Mouse (Mus musculus) liver, postnatal 0 days (tissue): ENCODE results near the gene Mms19. TPM values are rescaled to one million over a fixed set of nuclear protein-coding genes. Genes with fewer than 3 reads are reported as not detected.
A peak's percentile ranks its signal among the peaks of the same experiment; 100 is the strongest.

Experiments
- ATAC-seq: fragments of 200-750 bp; cut with Nextera tagmentation; 2 replicates; pipeline ENCODE4 v1.8.0; 2017; ENCODE audit warnings: mild to moderate bottlenecking, moderate library complexity
- DNase-seq: peaks from one replicate; pipeline ENCODE4 v3.0.0-alpha.2; 2016
- H3K27ac ChIP-seq: fragments of 300-500 bp; sonication (generic); 2 replicates; pipeline ENCODE4 v1.5.1; 2014; ENCODE audit warnings: antibody characterized with exemption, moderate library complexity, mild to moderate bottlenecking, low read depth
- H3K27me3 ChIP-seq: fragments of 300-500 bp; sonication (generic); 2 replicates; pipeline ENCODE4 v1.6.1; 2014; ENCODE audit warnings: low read length, control low read depth, mixed read lengths; ENCODE audit not compliant: insufficient read depth
- H3K36me3 ChIP-seq: fragments of 300-500 bp; sonication (generic); replicated peaks from 2 replicates; pipeline ENCODE4 v1.6.1; 2014; ENCODE audit warnings: mild to moderate bottlenecking, control low read depth, low read length, moderate library complexity, mixed read lengths; ENCODE audit not compliant: insufficient read depth
- H3K4me1 ChIP-seq: fragments of 300-500 bp; sonication (generic); 2 replicates; pipeline ENCODE4 v1.6.1; 2014; ENCODE audit warnings: antibody characterized with exemption, mild to moderate bottlenecking, control low read depth; ENCODE audit not compliant: insufficient read depth
- H3K4me2 ChIP-seq: fragments of 300-500 bp; sonication (generic); 2 replicates; pipeline ENCODE4 v1.6.1; 2014; ENCODE audit warnings: low read depth, mild to moderate bottlenecking, low read length, moderate library complexity, mixed read lengths
- H3K4me3 ChIP-seq: fragments of 300-500 bp; sonication (generic); 2 replicates; pipeline ENCODE4 v1.5.1; 2014; ENCODE audit warnings: low read depth, low read length
- H3K9ac ChIP-seq: fragments of 300-500 bp; sonication (generic); replicated peaks from 2 replicates; pipeline ENCODE4 v1.6.1; 2014; ENCODE audit warnings: mild to moderate bottlenecking, moderate library complexity
- H3K9me3 ChIP-seq: fragments of 300-500 bp; sonication (generic); 2 replicates; pipeline ENCODE4 v1.6.1; 2016; ENCODE audit warnings: mild to moderate bottlenecking, control low read depth, low read length, mixed read lengths
- CTCF ChIP-seq: sonication (generic); IDR thresholded peaks from 2 replicates; pipeline ENCODE4 v1.5.1; 2016; ENCODE audit warnings: antibody characterized with exemption, low read depth
- EP300 ChIP-seq: IDR thresholded peaks from 2 replicates; pipeline ENCODE4 v1.6.1; 2016; ENCODE audit warnings: antibody characterized with exemption, low read depth, mild to moderate bottlenecking
- WGBS: fragments of 180-500 bp; shearing (Covaris S2); extraction: QIAGEN DNeasy Blood & Tissue Kit; methylation state at CpG from one replicate; pipeline ENCODE4 v1.1.7; 2014; ENCODE audit not compliant: insufficient replicate concordance; 5-methylcytosine and 5-hydroxymethylcytosine counted together
- polyA plus RNA-seq: library from polyadenylated mRNA; unstranded; fragments of >200 nt; fragmentation: Nextera tagmentation; extraction: Ambion mirVana; gene quantifications from 2 replicates; pipeline ENCODE4 v1.2.1, GENCODE M21; 2015

Mms19 gene
- polyA plus RNA-seq, 1 experiment from 2014 or later, result 9.2 TPM

- Histone ChIP-seq H3K9me3 (no peaks in the 10 kb centered on the region), H3K4me1 (peaks cover 18% of the 10 kb centered on the region), H3K4me3 (peak overlapping the region; percentile 92), H3K4me2 (peak overlapping the region; percentile 99), H3K27me3 (peaks cover 13% of the 10 kb centered on the region), H3K36me3 (0 out of 2 replicates have a peak, but pooled peaks cover 7% of the 10 kb centered on the region), H3K27ac (peak overlapping the region; percentile 94; the same call in 1 of the 2 replicates), H3K9ac (peak overlapping the region; percentile 86)
- no peak for ATAC-seq
- DNase-seq, result peak; percentile 27
- WGBS, result 8% methylated on average over 4 of the region's 4 CpGs
- TF ChIP-seq CTCF (no peak), EP300 (no peak)
Measured at GRCm38 (mm10) chr19:41982791-41983150, 1.8 kb upstream of the Mms19 start.

- H3K27me3 ChIP-seq, result peaks cover 13% of the 10 kb centered on the region
- peak overlapping the region; percentile 94 for H3K27ac ChIP-seq
- DNase-seq, result peak; percentile 61
- H3K9ac ChIP-seq, result peak overlapping the region; percentile 86
- 0 out of 2 replicates have a peak, but pooled peaks cover 4% of the 10 kb centered on the region for H3K36me3 ChIP-seq
- peak overlapping the region; percentile 99 for H3K4me2 ChIP-seq
- WGBS, result under 1% methylated on average over 71 of the region's 74 CpGs
- peaks cover 18% of the 10 kb centered on the region for H3K4me1 ChIP-seq
- TF ChIP-seq EP300 (no peak), CTCF (no peak)
- H3K4me3 ChIP-seq, result peak overlapping the region; percentile 92
- ATAC-seq, result no peak
- H3K9me3 ChIP-seq, result no peaks in the 10 kb centered on the region
Measured at GRCm38 (mm10) chr19:41981931-41982790, 1.2 kb upstream of the Mms19 start.

GRCm38 (mm10) chr19:41981595-41981927, 604 bp upstream of the Mms19 start, which contains the start of gene Ubtd1:
Ubtd1 (plus strand) TSS chr19:41981763.
- peaks cover 13% of the 10 kb centered on the region for H3K27me3 ChIP-seq
- peak within 1 kb of the TSS; percentile 92 for H3K4me3 ChIP-seq
- TF ChIP-seq CTCF (no peak), EP300 (no peak)
- H3K4me2 ChIP-seq, result peak within 1 kb of the TSS; percentile 99
- ATAC-seq (no peak), DNase-seq (no peak)
- no peaks in the 10 kb centered on the region for H3K9me3 ChIP-seq
- 0 out of 2 replicates have a peak, but pooled peaks cover 4% of the 10 kb centered on the region for H3K36me3 ChIP-seq
- H3K27ac ChIP-seq, result peak within 1 kb of the TSS; percentile 94
- peak within 1 kb of the TSS; percentile 86 for H3K9ac ChIP-seq
- peaks cover 18% of the 10 kb centered on the region for H3K4me1 ChIP-seq
- 3% methylated on average over 30 of the region's 33 CpGs for WGBS

GRCm38 (mm10) chr19:41980422-41980818, 537 bp downstream of the Mms19 start:
- DNase-seq (peak; percentile 66), ATAC-seq (peak; percentile 5)
- Histone ChIP-seq H3K4me1 (peaks cover 18% of the 10 kb centered on the region), H3K36me3 (0 out of 2 replicates have a peak, but pooled peaks cover 4% of the 10 kb centered on the region), H3K9ac (peak overlapping the region; percentile 73), H3K27me3 (peaks cover 13% of the 10 kb centered on the region), H3K27ac (peak overlapping the region; percentile 94), H3K4me2 (peak overlapping the region; percentile 99), H3K9me3 (no peaks in the 10 kb centered on the region), H3K4me3 (peak overlapping the region; percentile 92)
- WGBS, result under 1% methylated on average over 16 of the region's 16 CpGs
- no peak for TF ChIP-seq CTCF
- no peak for TF ChIP-seq EP300

GRCm38 (mm10) chr19:41973891-41974794, 6.8 kb downstream of the Mms19 start:
- TF ChIP-seq EP300, result no peak
- no peak for TF ChIP-seq CTCF
- H3K4me1 ChIP-seq, result peaks cover 3% of the 10 kb centered on the region; the same call in 1 of the 2 replicates
- H3K27ac ChIP-seq, result no peak overlapping the region
- no peak for DNase-seq
- H3K9me3 ChIP-seq, result no peaks in the 10 kb centered on the region
- no peak overlapping the region for H3K4me2 ChIP-seq
- ATAC-seq, result no peak
- H3K4me3 ChIP-seq, result no peak overlapping the region
- WGBS, result 76% methylated on average over 13 of the region's 13 CpGs
- H3K36me3 ChIP-seq, result no peaks in the 10 kb centered on the region; the same call in 1 of the 2 replicates
- H3K9ac ChIP-seq, result no peak overlapping the region
- no peaks in the 10 kb centered on the region for H3K27me3 ChIP-seq

GRCm38 (mm10) chr19:41969618-41970017, 11.3 kb downstream of the Mms19 start:
- Histone ChIP-seq H3K27ac (no peak overlapping the region), H3K4me2 (no peak overlapping the region), H3K4me1 (no peaks in the 10 kb centered on the region), H3K36me3 (peaks cover 27% of the 10 kb centered on the region), H3K9me3 (no peaks in the 10 kb centered on the region), H3K9ac (no peak overlapping the region), H3K4me3 (no peak overlapping the region), H3K27me3 (no peaks in the 10 kb centered on the region)
- TF ChIP-seq EP300 (no peak), CTCF (no peak)
- no peak for ATAC-seq
- WGBS, result 87% methylated on average over 7 of the region's 7 CpGs
- DNase-seq, result no peak
